Mouse (Mus musculus) midbrain, embryonic 10.5 days (tissue): Measurements from ENCODE around the gene Gm49380. TPM values are rescaled to one million over a fixed set of nuclear protein-coding genes. Genes with fewer than 3 reads are reported as not detected.
A peak's percentile ranks its signal among the peaks of the same experiment; 100 is the strongest.

ENCODE experiments used
- DNase-seq: peaks from one replicate; pipeline ENCODE4 v3.0.0-alpha.2; 2017; ENCODE audit warnings: low spot score
- H3K27ac ChIP-seq: fragments of 300-500 bp; sonication (generic); replicated peaks from 2 replicates; pipeline ENCODE4 v1.5.1; 2016; ENCODE audit warnings: mild to moderate bottlenecking
- H3K27me3 ChIP-seq: fragments of 300-500 bp; sonication (generic); 2 replicates; pipeline ENCODE4 v1.6.1; 2016; ENCODE audit warnings: low read depth, mild to moderate bottlenecking; ENCODE audit not compliant: poor library complexity, severe bottlenecking
- H3K36me3 ChIP-seq: fragments of 300-500 bp; sonication (generic); 2 replicates; pipeline ENCODE4 v1.6.1; 2016; ENCODE audit warnings: mild to moderate bottlenecking, moderate library complexity
- H3K4me1 ChIP-seq: fragments of 300-500 bp; sonication (generic); 2 replicates; pipeline ENCODE4 v1.6.1; 2016
- H3K4me3 ChIP-seq: fragments of 300-500 bp; sonication (generic); 2 replicates; pipeline ENCODE4 v1.5.1; 2016; ENCODE audit warnings: mild to moderate bottlenecking, moderate library complexity
- H3K9me3 ChIP-seq: fragments of 300-500 bp; sonication (generic); replicated peaks from 2 replicates; pipeline ENCODE4 v1.6.1; 2016; ENCODE audit warnings: mild to moderate bottlenecking
- WGBS: fragments of 180-500 bp; shearing (Covaris S2); methylation state at CpG from one replicate; pipeline ENCODE4 v1.1.7; 2016; 5-methylcytosine and 5-hydroxymethylcytosine counted together
- polyA plus RNA-seq: library from polyadenylated mRNA; unstranded; fragments of >200 nt; fragmentation: Nextera tagmentation; extraction: Ambion mirVana; gene quantifications from 2 replicates; pipeline ENCODE4 v1.2.1, GENCODE M21; 2016

Gm49380 gene
- polyA plus RNA-seq, 1 experiment from 2014 or later, result 0.35 TPM

DNA sequence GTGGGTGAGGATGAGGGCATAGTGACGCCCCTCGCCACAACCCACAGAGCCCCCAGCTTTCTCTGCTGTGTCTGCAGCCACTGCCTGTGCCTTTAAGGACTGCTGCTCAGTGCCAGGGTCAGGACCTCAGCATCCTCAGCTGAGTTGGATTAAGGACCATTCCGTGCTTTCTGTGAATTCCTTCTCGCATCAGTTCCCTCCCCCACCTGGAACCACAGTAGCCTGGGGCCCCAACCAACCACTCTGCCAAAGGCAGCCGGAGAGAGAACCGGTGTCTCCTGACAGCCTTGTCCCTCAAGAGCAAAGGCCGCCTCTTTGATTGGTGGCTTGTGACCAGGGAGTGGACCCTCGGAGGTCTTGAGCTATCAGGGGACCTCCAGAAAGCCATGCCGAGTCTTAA is 11.8 kb downstream of the Gm49380 start, which contains the start of gene Mfrp:
Gene Mfrp, plus strand, starts transcription at position 240 of the 400 bp plus-strand sequence.
- H3K4me1 ChIP-seq, result peaks cover 39% of the 10 kb centered on the region
- H3K4me3 ChIP-seq, result 0 out of 2 replicates have a peak within 1 kb of the TSS, but pooled peaks have one; percentile 24
- no peaks in the 10 kb centered on the region for H3K27me3 ChIP-seq
- 37% methylated on average over 9 of the region's 9 CpGs for WGBS
- no peak for DNase-seq
- H3K9me3 ChIP-seq, result no peaks in the 10 kb centered on the region
- peak within 1 kb of the TSS; percentile 49; the same call in 1 of the 2 replicates for H3K27ac ChIP-seq
- H3K36me3 ChIP-seq, result peaks cover 32% of the 10 kb centered on the region

DNA sequence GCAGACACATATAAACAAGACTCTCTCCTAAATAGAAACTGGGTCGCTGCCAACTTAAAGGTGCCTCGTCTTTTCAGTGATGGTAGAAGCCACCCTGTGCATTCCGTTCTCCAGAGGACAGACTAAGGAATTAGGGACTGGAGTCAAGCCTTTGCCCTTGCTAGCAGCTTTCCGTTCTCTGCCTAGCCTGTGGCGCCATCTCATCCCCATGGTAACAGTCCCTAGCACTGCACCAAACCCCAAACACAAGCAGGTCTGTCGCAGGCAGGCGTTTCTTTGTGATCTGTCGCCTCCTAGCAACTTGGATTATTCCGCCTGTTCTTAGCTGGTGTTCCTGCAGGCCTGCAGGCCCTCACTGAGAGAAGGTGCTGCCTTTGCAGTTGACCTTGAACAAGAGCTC is 16.8 kb downstream of the Gm49380 start:
- no peaks in the 10 kb centered on the region for H3K9me3 ChIP-seq
- DNase-seq, result peak; percentile 76
- 0 out of 2 replicates have a peak overlapping the region, but pooled peaks have one; percentile 16 for H3K4me3 ChIP-seq
- WGBS, result 21% methylated on average over 9 of the region's 9 CpGs
- H3K4me1 ChIP-seq, result peaks cover 38% of the 10 kb centered on the region
- H3K27ac ChIP-seq, result peak overlapping the region; percentile 71
- H3K36me3 ChIP-seq, result peaks cover 23% of the 10 kb centered on the region
- no peaks in the 10 kb centered on the region; the same call in 1 of the 2 replicates for H3K27me3 ChIP-seq

DNA sequence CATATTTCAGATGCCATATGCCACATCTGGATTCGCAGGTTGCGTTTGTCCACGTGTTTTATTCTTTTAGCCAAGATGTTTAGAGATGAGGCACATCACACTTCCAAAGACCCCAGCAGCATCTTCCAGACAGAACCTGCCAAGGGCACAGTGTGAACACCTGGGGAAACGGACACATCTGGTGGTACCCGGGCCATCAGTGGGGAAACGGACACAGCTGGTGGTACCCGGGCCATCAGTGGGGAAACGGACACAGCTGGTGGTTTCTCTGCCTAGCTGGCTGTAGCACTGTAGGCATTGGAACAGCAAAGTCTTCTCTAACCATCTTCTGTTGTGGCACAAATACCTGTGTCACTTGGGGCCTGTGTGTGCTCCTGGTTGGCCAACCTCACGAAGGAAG is 17.5 kb downstream of the Gm49380 start:
- no peaks in the 10 kb centered on the region; the same call in 1 of the 2 replicates for H3K27me3 ChIP-seq
- peaks cover 28% of the 10 kb centered on the region for H3K36me3 ChIP-seq
- H3K9me3 ChIP-seq, result no peaks in the 10 kb centered on the region
- no peak for DNase-seq
- WGBS, result 93% methylated on average over 9 of the region's 9 CpGs
- H3K4me1 ChIP-seq, result peaks cover 32% of the 10 kb centered on the region
- H3K27ac ChIP-seq, result no peak overlapping the region
- no peak overlapping the region for H3K4me3 ChIP-seq

DNA sequence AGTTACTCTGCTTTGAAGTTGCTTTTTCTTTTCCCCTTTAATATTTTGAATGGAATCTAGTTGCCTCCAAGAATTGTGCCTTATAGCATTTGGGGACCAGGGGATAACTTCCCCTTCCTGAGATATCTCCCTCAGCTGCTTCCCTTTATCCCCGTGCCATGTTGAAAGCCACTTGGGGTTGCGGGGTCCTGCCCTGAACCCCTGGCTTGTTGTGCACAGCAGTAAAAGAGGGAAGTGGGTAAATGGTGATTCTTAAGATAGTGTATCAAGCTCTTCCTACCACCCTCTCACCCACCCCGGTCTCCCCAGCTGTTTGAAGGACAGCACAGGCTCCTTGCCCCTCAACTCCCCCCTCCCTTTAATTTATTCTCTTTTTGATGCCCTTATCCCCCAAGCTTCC is 18.6 kb downstream of the Gm49380 start:
- DNase-seq, result no peak
- WGBS, result 86% methylated on average over 3 of the region's 3 CpGs
- H3K4me3 ChIP-seq, result no peak overlapping the region
- H3K27ac ChIP-seq, result no peak overlapping the region
- H3K27me3 ChIP-seq, result peaks cover 5% of the 10 kb centered on the region
- peaks cover 31% of the 10 kb centered on the region for H3K36me3 ChIP-seq
- no peaks in the 10 kb centered on the region for H3K9me3 ChIP-seq
- peaks cover 32% of the 10 kb centered on the region for H3K4me1 ChIP-seq

DNA sequence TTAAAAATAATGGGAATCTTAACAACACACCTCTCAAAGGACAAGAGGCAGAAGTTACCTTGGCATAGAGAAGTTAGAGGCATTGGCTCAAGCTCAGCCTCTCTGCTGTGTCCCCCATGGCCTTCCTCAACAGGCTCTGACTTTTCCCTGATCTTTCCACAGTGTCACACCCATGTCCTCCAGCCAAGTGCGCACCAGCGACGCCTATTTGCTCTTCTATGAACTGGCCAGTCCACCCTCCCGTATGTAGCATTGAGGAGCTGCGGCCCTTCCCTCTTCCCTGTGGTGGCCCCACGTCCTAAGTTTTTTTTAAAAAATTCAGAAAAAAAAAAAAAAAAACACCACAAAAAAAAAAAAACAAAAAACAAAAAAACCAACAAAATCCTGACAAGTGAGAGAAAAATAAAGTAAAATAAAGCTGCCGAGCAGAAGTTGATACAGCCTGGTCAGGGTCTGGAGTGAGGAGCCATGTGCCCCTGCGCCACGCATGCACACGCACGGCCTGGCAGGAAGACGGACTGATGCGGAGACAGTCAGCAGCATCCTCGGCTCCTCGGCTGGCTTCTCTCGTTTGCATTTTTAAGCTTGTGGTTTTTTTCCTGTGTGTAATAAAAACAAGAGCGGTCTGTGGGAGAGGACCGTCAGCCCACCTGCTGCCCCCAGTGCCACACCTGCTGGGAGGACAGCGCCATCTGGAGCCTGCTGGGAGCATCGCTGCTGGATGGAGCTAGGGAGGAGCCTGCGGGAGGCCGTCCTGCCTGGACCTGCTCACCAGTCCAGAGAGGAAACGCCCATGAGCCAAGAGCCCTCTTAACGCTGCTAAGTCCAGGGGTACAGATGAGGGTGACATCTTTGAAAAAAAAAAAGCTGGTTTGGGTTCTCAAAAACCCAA is 19.4 kb downstream of the Gm49380 start:
- H3K27me3 ChIP-seq, result peaks cover 14% of the 10 kb centered on the region
- 37% methylated on average over 24 of the region's 24 CpGs for WGBS
- no peak overlapping the region for H3K27ac ChIP-seq
- H3K4me3 ChIP-seq, result peak overlapping the region; percentile 9; the same call in 1 of the 2 replicates
- peaks cover 32% of the 10 kb centered on the region for H3K4me1 ChIP-seq
- peaks cover 31% of the 10 kb centered on the region for H3K36me3 ChIP-seq
- DNase-seq, result peak; percentile 73
- H3K9me3 ChIP-seq, result no peaks in the 10 kb centered on the region

DNA sequence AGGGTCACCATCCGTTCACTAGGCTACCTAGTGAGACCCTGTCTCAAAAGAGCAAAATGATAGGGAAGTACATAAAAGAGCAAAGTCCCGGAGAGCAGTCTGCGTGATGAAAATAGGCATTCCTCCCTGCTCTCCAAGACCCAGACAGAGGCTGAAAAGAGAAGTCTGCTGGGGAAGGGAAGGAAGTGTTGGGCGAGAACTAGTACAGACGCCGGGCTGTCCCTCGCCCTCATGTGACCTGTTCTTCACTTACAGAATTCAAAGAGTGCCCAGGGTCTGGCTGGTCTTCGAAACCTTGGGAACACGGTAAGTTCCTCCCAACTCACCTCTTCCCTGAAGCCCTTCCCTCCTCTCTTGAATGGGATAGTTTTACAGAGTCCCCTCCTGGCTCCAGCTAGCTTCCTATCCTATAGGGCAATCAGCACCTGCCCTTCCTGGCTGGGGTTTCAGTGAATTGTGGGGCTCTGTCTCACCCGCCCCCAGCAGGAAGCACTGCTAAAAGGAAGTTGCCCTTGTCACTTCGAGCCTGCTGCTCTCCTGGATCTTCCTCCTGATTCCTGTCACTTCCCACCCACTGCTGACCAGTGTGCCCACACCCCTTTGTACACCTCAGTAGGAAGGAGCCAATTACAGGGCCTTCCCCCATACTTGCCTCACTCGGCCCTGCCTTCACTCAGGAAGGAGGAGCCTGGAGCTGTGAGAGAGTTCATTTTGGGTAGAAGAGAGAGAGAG is 24.3 kb downstream of the Gm49380 start:
- Histone ChIP-seq H3K27me3 (peaks cover 59% of the 10 kb centered on the region), H3K27ac (no peak overlapping the region), H3K36me3 (peaks cover 31% of the 10 kb centered on the region), H3K9me3 (no peaks in the 10 kb centered on the region), H3K4me3 (no peak overlapping the region), H3K4me1 (peaks cover 43% of the 10 kb centered on the region)
- no peak for DNase-seq
- 67% methylated on average over 12 of the region's 12 CpGs for WGBS

DNA sequence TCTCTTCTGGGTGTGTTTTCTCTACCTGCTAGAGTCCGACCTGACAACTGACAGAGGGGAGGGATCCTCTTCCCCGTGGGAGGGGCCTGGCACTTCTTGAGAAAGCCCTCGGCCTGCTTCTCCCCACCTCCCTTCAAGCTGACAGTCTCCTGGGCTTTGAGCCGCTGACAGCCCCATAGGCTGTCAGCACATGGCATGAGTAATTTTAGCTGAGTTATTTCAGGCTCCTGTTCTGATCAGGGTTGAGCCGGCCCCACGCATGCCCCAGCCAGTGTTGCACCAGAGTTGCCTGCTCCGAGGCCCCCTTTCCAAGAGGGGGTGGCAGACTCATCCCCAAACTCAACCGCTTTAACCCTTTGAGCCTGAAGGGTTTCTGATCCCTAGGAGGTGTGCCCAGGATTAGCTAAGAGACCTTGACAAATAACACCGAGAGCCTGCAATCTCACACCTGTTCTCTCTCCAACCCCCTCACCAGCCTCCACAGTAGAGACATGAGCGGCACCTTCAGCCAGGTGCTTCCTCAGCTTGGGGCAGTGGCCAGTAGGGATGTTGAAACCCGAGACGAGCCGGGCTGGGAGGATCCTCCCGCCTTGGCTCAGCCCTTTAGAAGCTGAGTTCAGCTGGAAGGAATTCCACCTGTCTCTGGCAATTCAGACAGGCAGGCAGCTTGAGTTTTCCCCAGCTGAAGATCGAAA is 25.4 kb downstream of the Gm49380 start:
- 10% methylated on average over 15 of the region's 15 CpGs for WGBS
- peaks cover 24% of the 10 kb centered on the region for H3K36me3 ChIP-seq
- DNase-seq, result no peak
- H3K4me3 ChIP-seq, result no peak overlapping the region
- peaks cover 71% of the 10 kb centered on the region for H3K27me3 ChIP-seq
- H3K9me3 ChIP-seq, result no peaks in the 10 kb centered on the region
- H3K27ac ChIP-seq, result no peak overlapping the region
- peaks cover 50% of the 10 kb centered on the region for H3K4me1 ChIP-seq

DNA sequence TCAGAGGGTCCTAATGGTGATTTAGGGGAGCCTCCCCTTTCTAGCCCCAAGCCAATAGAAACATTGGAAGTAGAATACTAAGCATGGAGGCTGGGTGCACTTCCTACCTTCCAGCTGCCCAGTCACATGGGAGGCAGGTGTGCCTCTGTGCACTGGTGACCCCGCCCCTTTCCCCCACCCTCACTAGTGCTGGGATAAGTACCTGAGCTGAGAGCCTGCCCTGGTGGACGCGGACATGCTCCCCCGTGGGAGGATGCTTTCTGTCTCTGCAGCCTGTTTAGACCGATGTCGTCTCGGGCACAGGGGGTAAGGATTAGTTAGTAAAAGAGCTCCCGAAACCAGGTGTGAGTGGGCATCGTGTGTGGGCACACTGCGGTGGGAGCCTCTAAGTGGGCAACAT is 26.3 kb downstream of the Gm49380 start:
- Histone ChIP-seq H3K4me1 (peaks cover 50% of the 10 kb centered on the region), H3K4me3 (no peak overlapping the region), H3K9me3 (no peaks in the 10 kb centered on the region), H3K27me3 (peaks cover 80% of the 10 kb centered on the region), H3K27ac (no peak overlapping the region), H3K36me3 (peaks cover 15% of the 10 kb centered on the region)
- DNase-seq, result no peak
- 44% methylated on average over 10 of the region's 10 CpGs for WGBS

DNA sequence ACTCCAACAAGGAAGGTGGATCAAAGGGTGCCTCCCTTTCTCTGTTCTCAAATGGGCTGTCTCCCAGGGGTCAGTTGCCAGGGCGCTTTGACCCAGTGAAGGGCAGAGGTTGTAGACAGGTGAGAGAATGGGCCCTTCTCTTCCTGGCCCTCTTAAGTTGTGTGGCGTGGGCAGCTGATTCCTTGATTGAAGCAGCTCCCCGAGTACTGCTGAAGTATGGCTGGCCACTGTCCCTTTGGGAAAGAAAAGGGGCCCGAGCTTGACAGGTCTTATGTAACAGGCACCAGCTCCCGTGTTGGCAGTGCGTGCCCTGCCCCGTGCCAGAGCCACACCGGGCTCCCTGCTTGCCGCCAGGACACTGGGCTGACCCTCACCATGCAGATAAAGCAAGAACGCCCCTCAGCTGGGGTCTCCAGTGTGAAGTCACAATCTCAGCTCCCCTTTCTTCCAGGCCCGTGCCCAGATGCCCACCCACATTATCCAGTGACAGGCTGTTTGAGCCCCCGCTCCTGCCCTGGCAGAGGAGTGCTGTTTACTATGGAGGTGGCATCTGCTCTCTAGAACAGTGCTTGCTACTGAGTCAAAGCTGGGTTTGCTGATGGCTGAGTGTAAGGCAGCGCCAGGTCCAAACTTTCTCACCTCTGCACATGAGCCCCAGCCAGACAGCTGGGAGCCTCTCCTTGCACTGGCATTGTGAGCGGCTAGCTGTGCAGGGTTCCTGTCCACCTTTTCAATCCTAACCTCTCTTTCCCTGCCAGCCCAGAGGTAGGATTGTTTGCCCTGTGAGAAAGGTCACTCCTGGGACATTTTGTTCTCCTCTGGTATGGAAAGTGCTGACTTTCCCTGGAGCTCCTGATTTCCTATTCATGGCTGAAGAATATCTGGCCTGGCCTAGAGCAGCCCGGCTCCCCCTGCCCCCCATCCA is 27.3 kb downstream of the Gm49380 start:
- H3K27ac ChIP-seq, result no peak overlapping the region
- peaks cover 90% of the 10 kb centered on the region for H3K27me3 ChIP-seq
- no peaks in the 10 kb centered on the region for H3K9me3 ChIP-seq
- 68% methylated on average over 15 of the region's 15 CpGs for WGBS
- H3K4me1 ChIP-seq, result peaks cover 50% of the 10 kb centered on the region
- peak overlapping the region; percentile 76 for H3K4me3 ChIP-seq
- H3K36me3 ChIP-seq, result peaks cover 5% of the 10 kb centered on the region
- DNase-seq, result no peak

DNA sequence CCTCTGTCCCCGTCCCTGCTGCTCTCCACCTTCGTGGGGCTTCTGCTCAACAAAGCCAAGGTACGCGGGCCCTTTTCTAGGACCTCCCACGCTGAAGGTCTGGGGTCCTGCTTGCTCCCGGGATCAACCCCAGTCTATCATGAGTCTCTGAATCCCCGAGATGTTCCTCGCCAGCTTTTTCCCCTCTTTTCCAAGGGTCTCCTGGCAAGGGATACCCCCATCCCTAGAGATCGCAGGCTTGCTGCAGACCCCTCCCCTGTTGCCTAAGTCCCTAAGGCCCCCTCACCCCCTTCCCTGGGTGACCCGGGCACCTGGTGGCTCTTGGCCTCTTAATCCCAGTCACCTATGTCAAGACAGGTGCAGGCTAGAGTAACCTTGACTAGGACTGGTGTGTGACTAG is 28.0 kb downstream of the Gm49380 start:
- Histone ChIP-seq H3K4me1 (peaks cover 50% of the 10 kb centered on the region), H3K36me3 (no peaks in the 10 kb centered on the region), H3K9me3 (no peaks in the 10 kb centered on the region), H3K27me3 (peaks cover 97% of the 10 kb centered on the region), H3K27ac (peak overlapping the region; percentile 85), H3K4me3 (peak overlapping the region; percentile 76)
- no peak for DNase-seq
- 3% methylated on average over 10 of the region's 10 CpGs for WGBS

DNA sequence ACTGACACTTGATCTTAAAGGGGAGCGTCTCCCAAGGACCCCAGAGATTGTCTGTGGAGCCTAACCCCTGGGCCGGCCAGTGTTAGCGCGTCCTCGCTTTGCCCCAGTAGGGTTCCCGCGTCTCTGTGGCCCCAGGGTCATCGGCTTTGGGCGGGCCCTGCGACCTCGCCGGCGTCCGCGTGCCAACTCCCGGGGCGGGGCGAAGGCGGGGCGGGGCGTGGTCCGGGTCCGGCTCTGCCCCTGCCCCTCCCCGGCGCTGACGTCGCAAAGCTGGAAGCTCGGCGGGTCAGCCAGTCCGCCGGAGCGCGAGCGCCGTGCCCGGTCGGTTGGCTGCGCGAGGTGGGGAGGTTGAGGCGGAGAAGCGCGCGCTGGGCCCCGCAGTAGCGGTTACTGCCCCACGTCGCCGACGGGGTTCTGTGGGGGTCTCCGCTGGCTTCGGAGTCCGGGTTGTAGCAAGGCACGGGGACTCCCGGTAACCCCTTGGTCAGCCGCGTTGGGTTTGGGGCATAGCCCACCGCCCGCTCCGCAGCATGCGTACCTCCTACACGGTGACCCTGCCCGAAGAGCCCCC is 28.6 kb downstream of the Gm49380 start:
- WGBS, result under 1% methylated on average over 62 of the region's 62 CpGs
- Histone ChIP-seq H3K36me3 (no peaks in the 10 kb centered on the region), H3K27ac (peak overlapping the region; percentile 85), H3K9me3 (no peaks in the 10 kb centered on the region), H3K27me3 (peaks cover 98% of the 10 kb centered on the region), H3K4me1 (peaks cover 54% of the 10 kb centered on the region), H3K4me3 (peak overlapping the region; percentile 76)
- DNase-seq, result peak; percentile 93
